Comparison of ENCODE assay signal across 8 mouse cellular contexts in the genomic region with DNA sequence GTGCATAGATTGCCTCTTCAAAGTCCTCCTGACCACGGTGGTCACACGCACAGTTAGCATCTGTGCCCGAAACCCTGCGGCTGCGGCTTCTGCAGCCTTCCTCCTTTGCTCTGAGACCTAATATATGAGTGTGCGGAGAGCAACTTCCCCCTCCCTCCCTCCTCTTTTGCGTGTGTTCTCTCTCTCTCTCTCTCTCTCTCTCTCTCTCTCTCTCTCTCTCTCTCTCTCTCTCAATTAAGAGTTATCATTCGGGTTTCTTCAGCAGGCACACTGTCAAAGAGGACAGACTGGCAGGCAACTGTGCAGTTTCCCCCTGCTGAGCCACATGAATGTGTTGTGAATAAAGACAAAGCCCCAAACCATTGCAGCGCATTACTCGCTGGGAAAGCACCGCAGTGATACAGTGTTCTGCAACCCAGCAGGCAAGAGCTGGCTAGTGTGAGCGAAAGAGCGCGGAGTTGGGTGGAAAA.
A peak's percentile ranks its signal among the peaks of the same experiment; 100 is the strongest.
DNase-seq lines count a peak whose midpoint lies in the region; ATAC-seq and TF ChIP-seq lines count a peak whose summit lies in the region.

No protein-coding gene starts in this region.

- no peak overlapping the region for H3K27ac ChIP-seq in ES-E14 (ENCODE audit: insufficient read depth, low read depth, low read length, poor library complexity, severe bottlenecking)
- no peak overlapping the region for H3K27ac ChIP-seq in forebrain, embryonic 15.5 days (replicated peaks)
- peak overlapping the region; percentile 18 for H3K27ac ChIP-seq in midbrain, embryonic 16.5 days (ENCODE audit: low read length)

- H3K36me3 ChIP-seq in ES-E14 (ENCODE audit: control insufficient read depth, insufficient read depth, low read length, poor library complexity, severe bottlenecking), result no peaks in the 10 kb centered on the region
- no peaks in the 10 kb centered on the region for H3K36me3 ChIP-seq in forebrain, embryonic 15.5 days
- H3K36me3 ChIP-seq in midbrain, embryonic 16.5 days (ENCODE audit: control insufficient read depth, insufficient read depth, low read length), result no peaks in the 10 kb centered on the region

- no peak overlapping the region for H3K9ac ChIP-seq in ES-E14 (ENCODE audit: insufficient read depth, low read depth, low read length, poor library complexity, severe bottlenecking)
- peak overlapping the region; percentile 44 for H3K9ac ChIP-seq in forebrain, embryonic 15.5 days (replicated peaks)
- peak overlapping the region; percentile 61 for H3K9ac ChIP-seq in midbrain, embryonic 16.5 days (ENCODE audit: low read depth, low read length)

- peak; percentile 28 to 55 for DNase-seq in cerebellum, postnatal 14 days
- no peak for DNase-seq in cerebellum, adult 9-10 months
- DNase-seq in ES-E14 (ENCODE audit: low read depth, low spot score), result peak; percentile 27
- DNase-seq in layer of hippocampus, adult 9-11 months, result peak; percentile 3
- DNase-seq in thymus, postnatal 14 days, result no peak

- H3K9me3 ChIP-seq in ES-E14 (ENCODE audit: control insufficient read depth, insufficient read depth, low read depth, low read length), result no peaks in the 10 kb centered on the region
- no peaks in the 10 kb centered on the region for H3K9me3 ChIP-seq in forebrain, embryonic 15.5 days
- H3K9me3 ChIP-seq in midbrain, embryonic 16.5 days (replicated peaks; ENCODE audit: control insufficient read depth, low read length, poor library complexity, severe bottlenecking), result no peaks in the 10 kb centered on the region

- H3K4me1 ChIP-seq in ES-E14 (ENCODE audit: control insufficient read depth in 2 of 2, insufficient read depth in 2 of 2, low read length in 2 of 2, poor library complexity in 1 of 2), result no peaks in the 10 kb centered on the region
- H3K4me1 ChIP-seq in forebrain, embryonic 15.5 days, result peaks cover 4% of the 10 kb centered on the region
- H3K4me1 ChIP-seq in midbrain, embryonic 16.5 days (ENCODE audit: control insufficient read depth, insufficient read depth, low read length), result peaks cover 7% of the 10 kb centered on the region; the same call in 1 of the 2 replicates

- under 1% methylated on average over 14 of the region's 14 CpGs for WGBS in forebrain, embryonic 15.5 days
- 2% methylated on average over 14 of the region's 14 CpGs for WGBS in midbrain, embryonic 16.5 days

- peak overlapping the region; percentile 49 for H3K4me2 ChIP-seq in forebrain, embryonic 15.5 days (replicated peaks)
- peak overlapping the region; percentile 64 for H3K4me2 ChIP-seq in midbrain, embryonic 16.5 days (ENCODE audit: low read length)

- no peak overlapping the region for H3K4me3 ChIP-seq in ES-E14 (ENCODE audit: insufficient read depth in 1 of 2, low read depth in 1 of 2, low read length in 2 of 2, poor library complexity in 1 of 2, severe bottlenecking in 1 of 2)
- H3K4me3 ChIP-seq in forebrain, embryonic 15.5 days, result peak overlapping the region; percentile 37
- peak overlapping the region; percentile 43 for H3K4me3 ChIP-seq in midbrain, embryonic 16.5 days (ENCODE audit: low read depth, low read length)

- peak; percentile 97 for ATAC-seq in forebrain, embryonic 15.5 days (replicated peaks)
- ATAC-seq in midbrain, embryonic 16.5 days, result peak; percentile 93
- ATAC-seq in megakaryocyte-erythroid progenitor cell, adult 5-6 weeks (replicated peaks; ENCODE audit: low FRiP score, low TSS enrichment, poor library complexity, severe bottlenecking), result no peak

- H3K27me3 ChIP-seq in forebrain, embryonic 15.5 days, result peaks cover 9% of the 10 kb centered on the region; the same call in 1 of the 2 replicates
- no peaks in the 10 kb centered on the region for H3K27me3 ChIP-seq in midbrain, embryonic 16.5 days (ENCODE audit: control insufficient read depth, insufficient read depth, low read depth, low read length)

- in situ Hi-C loops in ES-E14 (cut with MboI; ENCODE audit: low sequenced_read_pairs in 2 of 2, unreplicated experiment in 2 of 2), result no loop called here

TF ChIP-seq in ES-E14, 5 proteins besides CTCF, POLR2A, EP300 and RAD21:
- TF ChIP-seq ZNF384 (IDR thresholded peaks at IDR 0.05; ENCODE audit: low read depth, low read length), result no peak
- TF ChIP-seq CHD2 (IDR thresholded peaks at IDR 0.05; ENCODE audit: low read depth, low read length), result no peak
- TF ChIP-seq ZC3H11A (IDR thresholded peaks at IDR 0.05; ENCODE audit: borderline replicate concordance, low read depth, low read length), result no peak
- TF ChIP-seq HCFC1 (IDR thresholded peaks at IDR 0.05; ENCODE audit: borderline replicate concordance, insufficient read depth, low read length), result no peak

Comparison
In these comparisons a context has a peak if more than half of its experiments do, and no peak if none do; other contexts are left out.
1. DNase-seq: peak in cerebellum, postnatal 14 days (2 of 2), ES-E14 (single experiment) and layer of hippocampus, adult 9-11 months (single experiment); none in cerebellum, adult 9-10 months (single experiment) and thymus, postnatal 14 days (single experiment).
2. H3K4me3 ChIP-seq: peak in forebrain, embryonic 15.5 days (single experiment) and midbrain, embryonic 16.5 days (single experiment); none in ES-E14 (0 of 2).